8 mouse cellular contexts compared by ENCODE assay signal in genomic region chr19:46707296-46708151, GRCm38 (mm10). TPM values are rescaled to one million over a fixed set of nuclear protein-coding genes. Genes with fewer than 3 reads are reported as not detected.
DNase-seq lines count a peak whose midpoint lies in the region; ATAC-seq lines count a peak whose summit lies in the region.

Gene As3mt (plus strand): TSS chr19:46707458.

- peak within 1 kb of the TSS; percentile 44; the same call in 1 of the 2 replicates for H3K27ac ChIP-seq in hindbrain, embryonic 13.5 days

- 0 out of 2 replicates have a peak, but pooled peaks cover 4% of the 10 kb centered on the region for H3K27me3 ChIP-seq in hindbrain, embryonic 13.5 days

- 14% methylated on average over 31 of the region's 31 CpGs for WGBS in hindbrain, embryonic 13.5 days

- DNase-seq in R1 (ENCODE audit: low read depth, low spot score) = peak; percentile 79
- DNase-seq in cerebellum, adult 9-10 months = peak; percentile 73
- peak; percentile 28 to 44 for DNase-seq in frontal cortex, postnatal 14 days (ENCODE audit: low spot score in 2 of 2)
- no peak for DNase-seq in layer of hippocampus, postnatal 25 days (ENCODE audit: extremely low spot score in 1 of 2, low spot score in 1 of 2)
- DNase-seq in lung, postnatal 25 days (ENCODE audit: low spot score) = peak; percentile 75
- peak; percentile 78 for DNase-seq in ovary, postnatal 36 days (ENCODE audit: low spot score)
- DNase-seq in urinary bladder, postnatal 25 days (ENCODE audit: low spot score) = peak; percentile 73

- ATAC-seq in hindbrain, embryonic 13.5 days (ENCODE audit: low FRiP score) = peak; percentile 63

- H3K4me2 ChIP-seq in hindbrain, embryonic 13.5 days = peak within 1 kb of the TSS; percentile 59

- peak within 1 kb of the TSS; percentile 68 for H3K9ac ChIP-seq in hindbrain, embryonic 13.5 days

- H3K9me3 ChIP-seq in hindbrain, embryonic 13.5 days = no peaks in the 10 kb centered on the region

- peaks cover 5% of the 10 kb centered on the region; the same call in 1 of the 2 replicates for H3K36me3 ChIP-seq in hindbrain, embryonic 13.5 days

- peak within 1 kb of the TSS; percentile 42 for H3K4me3 ChIP-seq in hindbrain, embryonic 13.5 days

- peaks cover 16% of the 10 kb centered on the region for H3K4me1 ChIP-seq in hindbrain, embryonic 13.5 days (replicated peaks)

RNA-seq across cellular contexts. Expression of gene As3mt, which starts in this region (rescaled TPM):
- polyA plus RNA-seq in hindbrain, embryonic 13.5 days (2015; fragmentation: Nextera tagmentation; extraction: Ambion mirVana) = 37.3 and 37.4 TPM in 2 replicates
- total RNA-seq in layer of hippocampus, postnatal 25 days (2021) = 10 to 100 TPM; 22.0 to 23.8 TPM

Comparison
In these comparisons a context has a peak if more than half of its experiments do, and no peak if none do; other contexts are left out.
1. DNase-seq: peak in R1 (single experiment), cerebellum, adult 9-10 months (single experiment), frontal cortex, postnatal 14 days (2 of 2), lung, postnatal 25 days (single experiment), ovary, postnatal 36 days (single experiment) and urinary bladder, postnatal 25 days (single experiment); none in layer of hippocampus, postnatal 25 days (0 of 2).